Mouse (Mus musculus): ENCODE results near the gene Smc2. TPM values are rescaled to one million over a fixed set of nuclear protein-coding genes. Genes with fewer than 3 reads are reported as not detected.

The Smc2 gene
- total and polyA plus RNA-seq, 2 experiments from 2014 or later: 28.4 to 42.8 TPM

DNA sequence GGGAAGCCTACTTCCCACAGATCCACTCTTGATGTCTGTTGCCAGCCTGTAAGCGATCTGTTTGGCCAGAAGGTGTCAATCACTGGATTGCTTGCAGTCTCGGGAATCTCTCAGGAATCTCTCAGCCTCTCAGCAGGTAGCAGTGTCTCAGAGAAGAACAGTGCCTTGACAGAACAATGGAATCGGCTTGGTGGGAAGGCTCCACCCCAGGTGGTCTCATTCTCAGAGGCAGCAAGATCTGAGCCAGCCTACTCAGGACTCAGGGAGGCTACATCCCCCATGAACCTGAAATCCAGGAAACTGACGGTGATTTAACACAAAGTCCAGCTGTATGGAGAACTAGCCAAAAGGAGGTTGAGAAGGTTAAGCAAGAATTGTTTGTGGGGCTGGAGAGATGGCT lies 78.5 kb downstream of the Smc2 start:
- TF ChIP-seq CTCF (IDR thresholded peaks at IDR 0.05; ENCODE audit: low read depth) (no peak), EP300 (IDR thresholded peaks at IDR 0.05; ENCODE audit: low read depth) (no peak)
- Histone ChIP-seq H3K36me3 (replicated peaks; ENCODE audit: control insufficient read depth, insufficient read depth, low read length) (no peaks in the 10 kb centered on the region), H3K4me2 (ENCODE audit: low read depth, low read length) (no peak overlapping the region), H3K9me3 (replicated peaks; ENCODE audit: control insufficient read depth, low read length) (no peaks in the 10 kb centered on the region), H3K27me3 (ENCODE audit: control insufficient read depth, insufficient read depth, low read length) (no peaks in the 10 kb centered on the region), H3K9ac (replicated peaks; ENCODE audit: low read depth, low read length) (no peak overlapping the region), H3K27ac (ENCODE audit: low read depth) (no peak overlapping the region), H3K4me1 (ENCODE audit: control insufficient read depth, insufficient read depth) (no peaks in the 10 kb centered on the region), H3K4me3 (ENCODE audit: low read depth, low read length) (no peak overlapping the region)
- DNase-seq (ENCODE audit: low spot score): no peak
- WGBS: 18% methylated on average over 4 of the region's 4 CpGs
- ATAC-seq (ENCODE audit: insufficient read depth, low read depth): no peak

DNA sequence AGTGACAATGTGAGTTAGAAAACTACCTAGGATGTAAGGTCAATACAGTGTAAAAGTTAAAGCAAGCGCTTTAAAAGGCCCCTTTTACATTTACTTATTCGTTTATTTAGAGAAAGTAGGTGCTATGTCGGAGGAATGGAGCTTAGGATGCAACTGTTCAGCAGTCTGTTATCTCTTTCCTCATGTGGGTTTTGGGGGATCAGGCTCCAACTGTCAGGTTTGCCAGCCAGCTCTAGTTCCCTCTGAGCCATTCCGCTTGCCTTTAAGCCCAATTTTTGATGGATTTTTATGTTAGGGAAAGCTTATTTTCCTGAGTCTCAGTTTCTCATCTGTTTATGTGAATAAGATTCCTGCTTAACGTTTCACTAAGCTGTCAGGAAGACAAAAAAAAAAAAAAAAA lies 80.3 kb downstream of the Smc2 start:
- Histone ChIP-seq H3K27ac (ENCODE audit: low read depth) (no peak overlapping the region), H3K9ac (replicated peaks; ENCODE audit: low read depth, low read length) (no peak overlapping the region), H3K27me3 (ENCODE audit: control insufficient read depth, insufficient read depth, low read length) (no peaks in the 10 kb centered on the region), H3K9me3 (replicated peaks; ENCODE audit: control insufficient read depth, low read length) (no peaks in the 10 kb centered on the region), H3K4me2 (ENCODE audit: low read depth, low read length) (no peak overlapping the region), H3K36me3 (replicated peaks; ENCODE audit: control insufficient read depth, insufficient read depth, low read length) (no peaks in the 10 kb centered on the region), H3K4me3 (ENCODE audit: low read depth, low read length) (no peak overlapping the region), H3K4me1 (ENCODE audit: control insufficient read depth, insufficient read depth) (no peaks in the 10 kb centered on the region)
- DNase-seq (ENCODE audit: low spot score) (no peak), ATAC-seq (ENCODE audit: insufficient read depth, low read depth) (no peak)
- 78% methylated on average over 5 of the region's 5 CpGs for WGBS
- no peak for TF ChIP-seq EP300 (IDR thresholded peaks at IDR 0.05; ENCODE audit: low read depth)
- no peak for TF ChIP-seq CTCF (IDR thresholded peaks at IDR 0.05; ENCODE audit: low read depth)

DNA sequence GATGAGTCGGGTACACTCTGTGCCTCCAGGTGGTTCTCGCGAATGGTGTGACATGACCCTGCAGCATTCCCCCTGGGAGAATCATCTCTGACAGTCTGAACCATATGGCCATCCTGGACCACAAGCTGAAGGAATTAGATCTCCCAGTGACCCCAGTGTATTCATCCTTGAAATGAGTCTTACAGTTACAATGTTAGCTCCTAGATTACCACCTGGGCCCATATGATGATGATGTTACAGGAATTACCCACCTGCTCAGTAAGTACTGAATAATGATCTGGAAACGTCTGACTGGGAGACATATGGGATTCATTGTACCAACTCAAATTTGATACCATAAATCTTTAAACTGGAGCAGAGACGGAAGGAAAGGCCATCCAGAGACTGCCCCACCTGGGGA lies 87.4 kb downstream of the Smc2 start:
- no peak overlapping the region for H3K27ac ChIP-seq (ENCODE audit: low read depth)
- no peaks in the 10 kb centered on the region for H3K9me3 ChIP-seq (replicated peaks; ENCODE audit: control insufficient read depth, low read length)
- H3K4me2 ChIP-seq (ENCODE audit: low read depth, low read length): no peak overlapping the region
- H3K4me3 ChIP-seq (ENCODE audit: low read depth, low read length): no peak overlapping the region
- H3K9ac ChIP-seq (replicated peaks; ENCODE audit: low read depth, low read length): no peak overlapping the region
- no peaks in the 10 kb centered on the region for H3K36me3 ChIP-seq (replicated peaks; ENCODE audit: control insufficient read depth, insufficient read depth, low read length)
- TF ChIP-seq CTCF (IDR thresholded peaks at IDR 0.05; ENCODE audit: low read depth) (no peak), EP300 (IDR thresholded peaks at IDR 0.05; ENCODE audit: low read depth) (no peak)
- no peaks in the 10 kb centered on the region for H3K4me1 ChIP-seq (ENCODE audit: control insufficient read depth, insufficient read depth)
- no peak for ATAC-seq (ENCODE audit: insufficient read depth, low read depth)
- DNase-seq (ENCODE audit: low spot score): no peak
- WGBS: 75% methylated on average over 5 of the region's 5 CpGs
- H3K27me3 ChIP-seq (ENCODE audit: control insufficient read depth, insufficient read depth, low read length): no peaks in the 10 kb centered on the region

DNA sequence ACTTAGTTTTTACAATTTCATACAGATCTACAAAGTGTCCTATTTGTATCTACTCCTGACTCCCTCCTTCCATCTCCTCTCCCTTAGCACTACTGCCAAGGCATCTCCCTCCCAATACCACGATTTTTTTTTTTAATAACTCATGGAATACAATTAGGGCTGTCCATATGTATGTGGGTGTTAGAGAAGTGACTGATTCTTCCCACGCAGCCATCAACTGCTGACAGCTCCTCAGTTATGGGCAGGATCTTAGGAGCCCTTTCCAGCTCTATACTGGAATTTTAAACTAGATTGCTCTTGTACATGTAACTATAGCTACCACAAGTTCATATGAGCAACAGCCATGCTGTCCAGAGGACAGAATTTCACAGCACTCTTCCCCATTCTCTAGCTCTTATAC lies 91.6 kb downstream of the Smc2 start:
- H3K4me1 ChIP-seq (ENCODE audit: control insufficient read depth, insufficient read depth): no peaks in the 10 kb centered on the region
- H3K4me3 ChIP-seq (ENCODE audit: low read depth, low read length): no peak overlapping the region
- no peaks in the 10 kb centered on the region for H3K27me3 ChIP-seq (ENCODE audit: control insufficient read depth, insufficient read depth, low read length)
- DNase-seq (ENCODE audit: low spot score) (no peak), ATAC-seq (ENCODE audit: insufficient read depth, low read depth) (no peak)
- no peak for TF ChIP-seq CTCF (IDR thresholded peaks at IDR 0.05; ENCODE audit: low read depth)
- TF ChIP-seq EP300 (IDR thresholded peaks at IDR 0.05; ENCODE audit: low read depth): no peak
- 48% methylated on average over 2 of the region's 2 CpGs for WGBS
- H3K27ac ChIP-seq (ENCODE audit: low read depth): no peak overlapping the region
- H3K36me3 ChIP-seq (replicated peaks; ENCODE audit: control insufficient read depth, insufficient read depth, low read length): no peaks in the 10 kb centered on the region
- H3K9ac ChIP-seq (replicated peaks; ENCODE audit: low read depth, low read length): no peak overlapping the region
- no peaks in the 10 kb centered on the region for H3K9me3 ChIP-seq (replicated peaks; ENCODE audit: control insufficient read depth, low read length)
- no peak overlapping the region for H3K4me2 ChIP-seq (ENCODE audit: low read depth, low read length)

Other genes starting within 250 kb of the Smc2 start
- gene Vma21-ps, start 58.0 kb downstream of the Smc2 start, total RNA-seq (2014; rRNA removed; ENCODE audit: low replicate concordance): not detected in 2 replicates
- gene Vma21-ps, start 58.0 kb downstream of the Smc2 start, polyA plus RNA-seq (2015; fragmentation: Nextera tagmentation; extraction: Ambion mirVana): not detected in 2 replicates
- not detected in 2 replicates for gene Toporsl, start 157.0 kb downstream of the Smc2 start, total RNA-seq (2014; rRNA removed; ENCODE audit: low replicate concordance)
- not detected in 2 replicates for gene Toporsl, start 157.0 kb downstream of the Smc2 start, polyA plus RNA-seq (2015; fragmentation: Nextera tagmentation; extraction: Ambion mirVana)